Mouse (Mus musculus) ES-E14 (cell line): Measurements from ENCODE around the gene Tmem164.

ENCODE experiments used
- MAFK ChIP-seq: IDR thresholded peaks from 2 replicates; pipeline ENCODE4 v1.6.1; 2014; ENCODE audit warnings: mild to moderate bottlenecking, low read depth, low read length, inconsistent platforms; ENCODE audit not compliant: insufficient read depth
- ZC3H11A ChIP-seq: IDR thresholded peaks from 2 replicates; pipeline ENCODE4 v1.6.1; 2012; ENCODE audit warnings: low read depth, mild to moderate bottlenecking, inconsistent platforms, low read length, borderline replicate concordance
- ZNF384 ChIP-seq: IDR thresholded peaks from 2 replicates; pipeline ENCODE4 v1.6.1; 2012; ENCODE audit warnings: low read depth, low read length, inconsistent platforms

- TF ChIP-seq MAFK (no peak), ZC3H11A (0 out of 2 replicates have a peak, but pooled peaks have one; percentile 11), ZNF384 (no peak)
These were observed 137.0 kb downstream of the Tmem164 start for GRCm38 (mm10) chrX:142818057-142818682.
